Mouse (Mus musculus) hindlimb bud, embryonic 11.5 days (tissue): ENCODE measurements at regions not wholly inside any gene's neighbourhood (a gene's known extent, or its start where the extent isn't known, plus 50 kb on each side); places are given as distances from the start of the nearest gene placed in this dataset.
A peak's percentile ranks its signal among the peaks of the same experiment; 100 is the strongest.

Experiments
- DNase-seq: peaks from one replicate; pipeline ENCODE4 v3.0.0-alpha.2; 2012; ENCODE audit warnings: low read depth, low spot score; ENCODE audit errors: extremely low spot score

DNA sequence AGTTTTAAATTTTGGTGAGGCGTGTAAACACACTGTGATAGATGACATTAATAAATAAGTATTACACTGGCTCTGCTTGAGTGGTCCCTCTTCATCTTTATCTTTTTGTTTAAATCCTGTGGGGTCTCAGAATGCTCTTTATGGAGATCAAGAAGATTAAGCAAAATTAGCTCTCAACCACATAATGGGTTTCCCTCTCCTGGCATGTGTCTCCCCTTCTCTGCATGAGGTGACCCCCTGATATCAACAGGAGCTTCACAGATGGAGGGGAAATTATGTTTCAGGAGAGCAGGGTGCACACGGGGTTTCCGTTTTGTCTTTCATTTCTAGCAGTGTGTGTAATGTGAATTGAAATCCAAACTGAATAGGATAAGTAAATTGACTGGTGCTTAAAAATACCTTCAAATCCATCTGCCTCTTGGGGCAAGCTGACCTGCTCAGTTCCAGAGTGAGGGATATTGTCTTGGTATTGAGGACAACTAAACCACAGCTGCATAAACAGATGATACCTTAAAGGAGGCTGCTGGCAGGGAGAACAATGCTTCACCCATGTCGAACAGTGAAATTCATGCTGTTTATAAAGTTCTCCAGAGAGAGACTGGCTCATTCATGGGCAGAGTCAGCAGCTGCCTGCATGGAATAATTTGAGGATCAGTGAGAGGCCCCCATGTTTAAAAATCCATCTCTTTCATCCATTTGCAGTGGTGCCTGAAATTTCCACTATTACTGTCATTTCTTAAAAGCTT is 518.3 kb upstream of the Nr2f1 start:
- no peak for DNase-seq

DNA sequence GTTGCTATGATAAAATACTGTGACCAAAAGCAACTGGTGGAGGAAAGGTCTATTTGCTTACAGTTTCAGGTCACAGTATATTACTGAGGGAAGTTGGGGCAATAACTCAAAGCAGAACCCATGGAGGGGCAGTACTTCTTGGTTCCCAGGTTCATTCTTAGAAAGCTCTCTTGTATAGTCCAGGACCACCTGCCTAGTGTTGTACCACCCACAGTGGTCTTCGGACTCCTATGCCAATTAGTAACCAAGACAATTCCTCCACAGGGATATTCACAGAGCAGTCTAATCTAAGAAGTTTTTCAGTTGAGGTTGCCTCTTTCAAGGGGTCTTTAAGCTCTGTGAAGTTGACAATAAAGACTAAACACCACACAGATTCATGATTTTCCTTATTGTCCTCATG is 517.6 kb upstream of the Nr2f1 start:
- no peak for DNase-seq

DNA sequence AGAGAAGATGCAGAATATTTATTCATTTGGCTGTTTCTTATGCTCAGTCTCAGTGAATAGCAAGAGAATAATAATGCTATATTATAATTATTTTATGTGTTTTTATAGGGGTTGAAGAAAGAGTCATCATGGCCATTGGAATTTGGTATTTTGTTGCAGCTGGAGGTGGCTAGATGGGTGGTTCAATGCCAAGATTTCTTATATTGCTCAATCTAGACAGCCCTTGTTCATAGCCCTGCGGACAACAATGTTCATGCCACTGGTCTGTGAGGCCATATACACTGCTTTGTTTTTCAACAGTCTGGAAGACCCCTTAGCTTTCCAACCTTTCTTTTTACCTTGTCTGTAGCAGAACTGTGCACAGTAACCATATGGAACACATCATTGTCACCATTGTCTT is 505.1 kb upstream of the Nr2f1 start:
- DNase-seq, result no peak

DNA sequence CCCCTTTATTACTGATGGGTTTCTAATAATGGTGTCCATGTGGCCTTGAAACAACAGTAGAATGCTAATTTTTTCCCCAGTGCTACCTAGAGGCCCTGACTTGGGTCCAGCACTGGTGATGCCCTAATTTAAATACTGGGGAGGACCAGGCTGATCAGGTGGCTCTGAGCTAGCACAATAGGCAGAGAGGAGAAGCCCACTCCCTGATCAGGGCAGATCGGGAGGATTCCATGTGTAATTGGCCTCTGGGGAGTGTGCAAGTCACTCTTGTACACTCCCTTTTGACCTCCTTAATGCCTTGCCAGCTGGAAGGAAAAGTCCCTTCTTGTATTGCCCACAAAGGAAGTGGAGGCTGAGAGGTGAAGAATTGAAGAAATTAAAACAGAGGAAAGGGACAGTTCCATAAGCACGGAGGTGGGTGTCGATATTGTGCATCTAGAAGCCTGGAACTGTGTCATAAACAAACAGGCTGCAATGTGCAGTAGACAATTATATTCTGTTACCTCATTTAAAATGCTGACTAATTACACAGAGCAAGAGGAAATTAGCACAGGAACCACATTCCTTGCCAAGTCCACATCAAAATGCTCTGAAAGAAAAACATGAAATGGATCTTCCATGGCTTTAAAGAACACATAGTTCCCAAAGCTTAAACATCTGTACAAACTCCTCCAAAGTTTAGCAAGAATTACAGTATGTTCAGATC is 498.4 kb upstream of the Nr2f1 start:
- no peak for DNase-seq

DNA sequence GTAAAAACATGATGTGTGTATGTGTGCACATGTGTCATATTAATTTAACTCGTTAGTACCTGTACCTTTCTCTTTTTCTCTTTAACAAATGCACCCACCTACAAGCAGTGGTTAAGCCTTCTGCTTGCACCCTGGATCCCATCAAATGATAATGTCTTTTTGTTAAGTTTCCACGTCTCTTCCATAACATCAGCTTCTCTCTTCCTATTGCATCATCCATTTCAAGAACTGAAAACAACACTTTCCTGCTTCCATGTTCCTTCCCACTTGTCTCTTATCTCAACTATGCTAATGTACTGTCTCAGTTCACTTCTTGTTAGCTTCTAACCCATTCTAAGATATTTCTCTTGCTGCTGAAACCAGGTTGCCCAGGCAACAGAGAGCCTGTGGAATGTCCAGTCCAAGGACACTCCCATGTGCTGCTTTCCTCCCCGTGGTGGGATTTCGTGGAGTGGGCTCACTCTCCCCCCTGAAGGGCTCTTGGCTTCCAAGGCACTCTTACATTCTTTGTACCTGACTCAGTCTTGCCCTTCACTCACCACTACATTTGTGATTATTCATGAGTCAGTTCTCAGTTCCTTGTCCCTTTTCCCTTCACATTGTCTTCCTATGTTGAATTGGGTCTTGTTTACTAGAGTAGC is 479.8 kb upstream of the Nr2f1 start:
- no peak for DNase-seq

- DNase-seq, result no peak
Observed at GRCm38 (mm10) chr13:78678241-78678640, 478.7 kb upstream of the Nr2f1 start.

DNA sequence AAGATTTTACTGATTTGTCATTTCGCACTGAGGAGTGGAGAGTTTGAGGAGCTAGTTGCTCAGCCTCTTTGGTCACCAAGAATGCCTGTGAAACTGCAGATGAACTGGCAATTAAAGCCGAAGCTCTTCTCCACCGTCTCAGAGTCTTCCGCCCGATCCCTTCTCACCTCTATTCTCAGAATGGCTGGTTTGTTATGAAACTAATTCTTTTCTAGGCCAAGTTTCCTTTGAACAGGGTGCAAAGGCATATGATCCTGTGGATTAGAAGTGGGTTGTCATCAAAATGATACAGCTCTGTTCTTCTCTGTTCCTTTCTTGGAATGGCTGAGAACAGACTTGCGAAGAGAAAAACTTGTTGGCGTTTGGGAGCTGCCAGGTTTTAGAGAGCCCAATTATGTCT is 458.7 kb upstream of the Nr2f1 start:
- no peak for DNase-seq

DNA sequence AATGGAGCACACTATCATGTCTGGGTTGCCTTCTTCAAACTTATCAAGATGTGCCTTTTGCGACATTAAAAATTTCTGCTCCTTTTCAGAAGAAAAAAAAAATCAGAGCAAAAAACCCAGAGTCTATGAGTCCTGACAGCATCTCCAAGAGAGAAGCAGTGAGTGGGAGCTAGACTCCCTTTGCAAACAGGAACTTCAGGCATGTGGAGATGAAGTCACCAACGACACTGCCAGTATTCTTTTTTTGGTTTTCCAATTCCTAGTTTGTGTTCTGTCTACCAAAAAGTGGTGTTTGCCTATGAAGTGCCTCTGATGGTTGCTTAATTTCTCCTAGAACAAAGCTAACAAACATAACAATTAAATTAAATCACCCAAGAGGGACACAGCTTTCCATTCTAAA is 457.2 kb upstream of the Nr2f1 start:
- DNase-seq, result no peak

- no peak for DNase-seq
Observed at GRCm38 (mm10) chr13:78656196-78656595, 456.6 kb upstream of the Nr2f1 start.

DNA sequence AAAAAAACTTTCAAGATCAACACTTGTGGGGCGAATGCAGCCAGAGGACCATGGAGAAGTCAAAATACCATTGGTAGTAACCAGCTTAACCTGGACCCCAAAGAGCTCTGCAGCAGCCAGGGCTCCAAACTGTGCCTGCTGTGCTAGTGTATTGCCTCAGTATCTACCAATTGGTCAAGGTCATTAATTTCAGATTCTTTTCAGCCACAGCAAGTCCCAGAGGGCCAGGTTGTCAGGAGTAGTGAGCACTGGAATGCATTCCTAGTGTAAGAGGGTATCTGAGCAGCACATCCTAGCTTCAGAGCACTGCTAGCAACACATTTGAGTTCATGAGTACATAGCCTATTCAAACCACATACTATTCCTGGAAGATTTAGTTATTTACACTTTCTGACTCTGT is 451.3 kb upstream of the Nr2f1 start:
- DNase-seq, result no peak

GRCm38 (mm10) chr13:78644556-78644955 is 445.0 kb upstream of the Nr2f1 start:
- no peak for DNase-seq

DNA sequence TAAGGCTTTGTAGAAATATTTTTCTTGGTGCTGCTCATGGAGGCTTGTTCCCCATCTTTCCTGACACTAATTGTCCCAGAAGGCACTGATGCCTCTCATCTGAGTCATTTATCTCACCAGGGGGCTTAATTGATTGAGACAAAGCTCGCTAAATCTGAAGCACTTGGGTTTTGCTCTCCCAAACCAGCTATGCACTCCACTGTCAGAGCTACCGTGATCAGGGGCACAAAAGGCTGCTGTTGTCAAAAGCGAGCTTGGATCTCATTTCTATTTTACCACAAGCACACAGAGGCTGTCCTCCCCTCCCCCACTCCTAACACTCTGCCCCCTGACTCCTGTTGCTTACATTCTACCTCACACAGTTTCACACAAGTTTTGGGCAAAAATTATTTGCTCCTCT is 443.5 kb upstream of the Nr2f1 start:
- DNase-seq, result no peak

DNA sequence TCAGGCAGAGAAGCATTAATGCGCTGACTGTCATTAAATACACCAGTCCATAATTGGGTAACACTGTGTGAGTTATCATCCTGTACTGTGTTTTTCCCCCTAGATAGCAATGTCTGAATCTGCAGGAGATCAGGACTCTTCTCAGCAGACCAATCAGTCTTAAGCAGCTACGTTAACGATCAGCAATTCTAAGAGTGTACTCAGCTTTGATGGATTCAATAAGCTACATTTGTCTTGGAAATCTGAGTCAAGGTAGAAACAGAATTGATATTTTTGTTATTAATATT is 442.8 kb upstream of the Nr2f1 start:
- DNase-seq, result no peak

DNA sequence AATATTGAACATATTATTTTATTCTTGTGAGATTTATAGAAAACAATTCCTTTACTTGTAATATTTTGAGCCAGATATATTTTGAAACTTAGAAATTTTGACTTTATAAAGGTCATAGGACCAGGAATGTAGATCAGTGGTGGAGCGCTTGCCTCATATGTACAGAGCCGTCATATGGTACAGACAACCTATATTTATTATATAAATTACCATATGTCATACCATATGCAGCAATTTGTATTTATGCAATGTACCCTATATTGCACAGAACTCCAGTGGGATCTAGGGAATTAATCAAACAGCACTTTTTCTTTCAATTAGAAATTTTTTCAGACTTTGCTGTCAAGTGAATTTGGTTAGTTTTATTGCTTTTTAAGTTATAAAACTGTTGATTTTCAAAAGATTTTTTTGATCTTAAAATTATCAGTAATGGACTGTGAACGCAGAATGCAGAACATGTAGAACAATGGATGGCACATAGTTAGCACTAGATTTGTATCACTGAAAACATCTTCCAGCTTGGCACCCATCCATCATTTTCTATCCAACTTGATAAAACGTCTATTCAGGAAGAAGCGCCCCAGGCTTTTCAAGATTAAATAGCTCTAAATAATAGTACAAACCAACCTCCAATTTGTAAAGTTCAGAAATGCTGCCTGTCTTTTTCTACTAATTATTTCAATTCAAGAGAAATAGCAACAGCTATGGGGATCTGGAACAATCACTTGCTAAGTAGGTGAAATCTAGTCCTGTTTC is 442.3 kb upstream of the Nr2f1 start:
- no peak for DNase-seq

DNA sequence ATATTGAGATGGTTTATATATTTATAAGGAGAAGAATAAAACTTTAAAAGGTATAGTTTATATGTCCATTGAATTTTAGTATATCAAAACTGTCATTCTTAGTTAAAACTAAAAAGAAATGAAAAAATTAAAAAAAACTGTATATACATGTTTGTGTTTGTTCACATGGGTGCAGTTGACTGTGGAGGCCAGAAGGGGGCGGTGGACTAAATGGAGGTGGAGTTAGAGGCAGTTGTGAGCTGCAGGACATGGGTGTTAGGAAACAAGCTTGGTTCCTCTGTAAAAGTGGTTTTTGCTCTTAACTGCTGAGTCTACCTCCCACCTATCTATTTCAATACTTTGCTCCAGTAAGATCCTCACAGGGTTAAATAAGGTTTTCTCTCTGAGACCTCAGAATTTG is 440.8 kb upstream of the Nr2f1 start:
- DNase-seq, result no peak

GRCm38 (mm10) chr13:78638462-78638861 is 438.9 kb upstream of the Nr2f1 start:
- no peak for DNase-seq

DNA sequence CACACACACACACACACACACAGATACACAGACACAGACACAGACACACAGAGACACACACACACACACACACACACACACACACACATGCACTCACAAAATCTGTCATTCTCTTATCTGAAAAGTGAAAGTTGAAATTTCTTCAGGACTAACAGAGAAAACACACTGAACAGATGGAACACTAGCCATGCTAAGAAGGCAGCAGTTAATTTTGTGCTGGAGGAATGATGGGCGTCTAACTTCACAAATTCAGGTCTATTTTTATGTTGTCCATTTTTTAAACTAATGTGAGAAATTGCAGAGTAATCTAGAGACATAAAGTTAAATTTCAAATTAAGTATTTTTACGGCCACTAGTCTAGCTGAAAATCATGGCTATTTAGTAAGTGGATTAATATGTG is 432.1 kb upstream of the Nr2f1 start:
- no peak for DNase-seq

DNA sequence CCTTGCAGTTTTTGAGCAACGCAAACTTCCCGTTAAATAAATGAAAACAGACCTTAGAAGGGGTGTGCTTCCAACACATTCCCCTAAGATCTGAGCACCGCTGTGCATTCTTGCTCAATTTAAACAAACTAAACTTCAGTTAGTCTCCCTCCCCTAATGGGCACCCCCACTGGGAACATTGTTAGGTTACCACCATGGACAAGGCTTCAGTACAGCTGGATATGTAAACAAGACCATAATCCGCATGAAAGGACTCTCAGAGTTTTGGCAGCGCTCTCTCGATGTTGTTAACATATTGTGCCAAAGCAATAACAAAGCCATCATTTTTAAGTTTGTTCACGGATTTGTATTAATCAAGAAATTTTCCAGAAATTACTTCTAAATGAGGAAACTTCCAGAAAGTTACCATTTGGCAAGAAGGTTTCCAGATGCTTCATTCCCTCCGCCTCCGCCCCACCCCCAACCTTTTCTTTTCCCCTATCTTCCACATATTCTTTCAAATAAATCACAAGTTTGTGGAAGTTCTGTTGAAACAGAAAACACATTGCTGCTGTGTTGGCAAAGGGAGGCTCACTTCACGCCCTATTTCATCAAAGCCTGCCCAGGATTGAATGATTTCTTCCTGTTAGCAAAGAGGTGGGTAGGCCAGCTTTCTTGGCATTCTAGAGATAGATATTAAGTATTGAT is 429.6 kb upstream of the Nr2f1 start:
- peak; percentile 67 for DNase-seq

DNA sequence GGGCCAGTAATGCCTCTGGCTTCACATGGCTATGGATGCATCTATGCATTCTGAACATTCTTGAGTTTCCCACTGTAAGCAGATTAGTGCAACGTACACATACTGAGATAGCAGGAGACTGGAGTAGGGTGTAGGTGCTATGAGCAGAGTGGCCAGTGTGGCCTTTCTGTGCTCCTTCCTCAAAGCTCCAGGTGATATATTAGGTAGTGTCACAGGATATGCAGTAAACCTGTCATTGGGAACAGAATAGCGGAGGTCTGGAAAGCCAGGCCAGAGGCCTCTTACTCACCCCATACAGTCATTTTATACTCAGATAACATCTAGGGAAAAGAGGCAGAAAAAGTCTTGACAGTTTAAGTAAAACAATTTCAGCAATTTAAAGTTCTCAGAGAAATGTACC is 424.1 kb upstream of the Nr2f1 start:
- DNase-seq, result no peak

DNA sequence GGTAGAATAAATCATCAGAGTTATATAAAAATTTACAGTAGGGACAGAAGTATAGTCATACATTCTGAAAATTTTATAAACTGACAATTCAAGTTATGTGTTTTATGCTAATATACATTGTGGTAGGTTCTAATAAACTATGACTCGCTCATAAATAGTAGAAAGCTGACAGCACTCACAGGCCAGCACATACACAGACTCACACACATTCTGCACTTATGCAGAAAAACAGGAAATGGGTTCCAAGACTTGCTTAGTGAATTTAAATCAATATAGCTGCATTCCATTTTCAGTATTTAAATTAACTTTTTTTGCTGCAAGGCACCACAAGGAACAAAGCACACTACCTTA is 403.3 kb upstream of the Nr2f1 start:
- DNase-seq, result no peak

DNA sequence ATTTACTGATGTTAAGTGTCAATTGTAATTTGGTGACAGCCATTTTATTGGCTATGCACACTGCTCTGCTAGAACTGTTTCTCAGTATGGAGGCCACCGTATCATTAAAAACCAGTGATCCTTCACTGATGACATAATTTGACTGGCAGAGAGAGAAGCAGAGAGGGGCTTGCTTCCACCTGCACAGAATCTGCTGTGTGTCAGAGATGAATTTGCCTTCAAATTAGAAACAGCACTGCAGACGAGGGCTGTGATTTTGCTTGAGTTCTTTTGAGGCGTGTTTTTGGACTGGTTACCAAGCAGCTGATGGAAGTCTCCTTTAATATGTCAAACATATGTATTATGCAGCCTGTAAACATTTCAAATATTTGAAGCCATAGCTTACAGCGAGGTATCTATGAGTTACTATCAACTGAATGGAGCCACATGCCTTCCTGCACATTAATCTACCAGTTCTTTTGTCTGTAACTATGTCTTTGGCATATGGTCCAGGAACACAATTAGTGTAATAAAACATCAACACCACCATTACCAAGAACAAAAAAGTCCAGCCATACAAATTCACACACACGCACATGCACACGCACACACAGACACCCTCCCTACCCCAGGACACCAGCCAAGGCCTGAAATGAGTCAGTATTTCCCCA is 402.8 kb upstream of the Nr2f1 start:
- DNase-seq, result no peak
